ENCODE assay signal across 8 mouse cellular contexts in genomic region chr17:70850996-70851991, GRCm38 (mm10). TPM values are rescaled to one million over a fixed set of nuclear protein-coding genes. Genes with fewer than 3 reads are reported as not detected.
DNase-seq lines count a peak whose midpoint lies in the region; ATAC-seq and TF ChIP-seq lines count a peak whose summit lies in the region.

No protein-coding gene starts in this region.

- no peaks in the 10 kb centered on the region for H3K9me3 ChIP-seq in neural tube, embryonic 13.5 days

- DNase-seq in 3134 (ENCODE audit: extremely low read depth, insufficient read length, low spot score), result peak; percentile 92
- peak; percentile 83 for DNase-seq in NIH3T3 (ENCODE audit: low read depth)
- peak; percentile 85 for DNase-seq in embryo, embryonic 10 days (ENCODE audit: low spot score)
- DNase-seq in heart, adult 18-20 months, result peak; percentile 82 to 87
- DNase-seq in kidney, adult 11 months, result peak; percentile 83
- peak; percentile 90 for DNase-seq in lung, adult 2 months
- DNase-seq in thymus, postnatal 14 days, result peak; percentile 76

- ATAC-seq in neural tube, embryonic 13.5 days (ENCODE audit: low read depth), result peak; percentile 61

- peak overlapping the region; percentile 83 for H3K9ac ChIP-seq in neural tube, embryonic 13.5 days

- H3K27me3 ChIP-seq in neural tube, embryonic 13.5 days, result peaks cover 33% of the 10 kb centered on the region

- no peak for TF ChIP-seq CTCF in lung, adult 2 months (IDR thresholded peaks at IDR 0.05; ENCODE audit: insufficient read depth, low read length)

- peaks cover 9% of the 10 kb centered on the region; the same call in 1 of the 2 replicates for H3K4me1 ChIP-seq in lung, adult 2 months (ENCODE audit: control insufficient read depth, insufficient read depth, low read length)
- H3K4me1 ChIP-seq in neural tube, embryonic 13.5 days (replicated peaks), result peaks cover 57% of the 10 kb centered on the region

- peak overlapping the region; percentile 79 for H3K4me3 ChIP-seq in lung, adult 2 months (replicated peaks; ENCODE audit: extremely low read depth, low read depth, low read length)
- peak overlapping the region; percentile 64 for H3K4me3 ChIP-seq in neural tube, embryonic 13.5 days

- peak overlapping the region; percentile 98 for H3K4me2 ChIP-seq in neural tube, embryonic 13.5 days

- TF ChIP-seq POLR2A in lung, adult 2 months (IDR thresholded peaks at IDR 0.05; ENCODE audit: borderline replicate concordance, extremely low read depth, low read depth, low read length), result peak; percentile 69; the same call in 1 of the 2 replicates

- under 1% methylated on average over 48 of the region's 54 CpGs for WGBS in lung, adult 2 months
- under 1% methylated on average over 54 of the region's 54 CpGs for WGBS in neural tube, embryonic 13.5 days

- H3K36me3 ChIP-seq in neural tube, embryonic 13.5 days, result no peaks in the 10 kb centered on the region

- H3K27ac ChIP-seq in neural tube, embryonic 13.5 days (replicated peaks), result peak overlapping the region; percentile 91

RNA-seq across cellular contexts. Expression of gene Tgif1, which starts 2.1 kb away (rescaled TPM):
- 1 to 10 TPM; 2.6 to 4.6 TPM for total RNA-seq in heart, adult 18-20 months (2021)
- 14.1 and 25.2 TPM in 2 replicates for polyA plus RNA-seq in lung, adult 2 months (2012; rRNA removed)
- 26.7 and 27.8 TPM in 2 replicates for polyA plus RNA-seq in neural tube, embryonic 13.5 days (2015; fragmentation: Nextera tagmentation; extraction: Ambion mirVana)

Comparison
In these comparisons a context has a peak if more than half of its experiments do, and no peak if none do; other contexts are left out.
1. Peak in every context shown above with its lines: DNase-seq, ATAC-seq, H3K4me3 ChIP-seq and H3K27ac ChIP-seq.